Mouse (Mus musculus) myocyte (in vitro differentiated cells): Measurements from ENCODE around the gene Prkcq. TPM values are rescaled to one million over a fixed set of nuclear protein-coding genes. Genes with fewer than 3 reads are reported as not detected.

Experiments used
- H3K27me3 ChIP-seq: one replicate; pipeline ENCODE4 v1.6.1; 2011; ENCODE audit not compliant: control insufficient read depth, insufficient read depth, insufficient read length
- H3K36me3 ChIP-seq: one replicate; pipeline ENCODE4 v1.6.1; 2011; ENCODE audit not compliant: control insufficient read depth, insufficient read depth
- H3K4me2 ChIP-seq: one replicate; pipeline ENCODE4 v1.6.1; 2011; ENCODE audit warnings: low read depth, control low read depth
- H3K4me3 ChIP-seq: one replicate; pipeline ENCODE4 v1.5.1; 2011; ENCODE audit warnings: mild to moderate bottlenecking, control low read depth, moderate library complexity
- H3K79me2 ChIP-seq: one replicate; pipeline ENCODE4 v1.6.1; 2011; ENCODE audit not compliant: control insufficient read depth, insufficient read depth
- H3ac ChIP-seq: one replicate; pipeline ENCODE4 v1.6.1; 2011; ENCODE audit not compliant: control insufficient read depth, insufficient read length
- CEBPB ChIP-seq: IDR thresholded peaks from 2 replicates; pipeline ENCODE4 v1.6.1; 2011; ENCODE audit warnings: mild to moderate bottlenecking, moderate library complexity; ENCODE audit not compliant: poor library complexity, insufficient read depth, severe bottlenecking
- E2F4 ChIP-seq: IDR thresholded peaks from one replicate; pipeline ENCODE4 v1.6.1; 2011; ENCODE audit warnings: mild to moderate bottlenecking, control low read depth, moderate library complexity; ENCODE audit not compliant: insufficient read depth
- MAX ChIP-seq: IDR thresholded peaks from one replicate; pipeline ENCODE4 v1.6.1; 2011; ENCODE audit warnings: low read depth, mild to moderate bottlenecking, control low read depth
- MYOD1 ChIP-seq, 3 experiments: IDR thresholded peaks; one replicate each; pipeline ENCODE4 v1.6.1; 2011; ENCODE audit warnings: control low read depth in 2 of 3, low read depth in 2 of 3, mild to moderate bottlenecking in 2 of 3, moderate library complexity in 1 of 3; ENCODE audit not compliant: insufficient read length in 2 of 3, control insufficient read depth in 1 of 3
- MYOG ChIP-seq, 3 experiments: IDR thresholded peaks; one replicate each; pipeline ENCODE4 v1.6.1; 2011; ENCODE audit warnings: control low read depth in 2 of 3, low read depth in 2 of 3, mild to moderate bottlenecking in 2 of 3; ENCODE audit not compliant: insufficient read length in 2 of 3, control insufficient read depth in 1 of 3, insufficient read depth in 1 of 3
- POLR2A ChIP-seq: IDR thresholded peaks from one replicate; pipeline ENCODE4 v1.6.1; 2011; ENCODE audit warnings: low read depth, mild to moderate bottlenecking, control low read depth, moderate library complexity; ENCODE audit not compliant: insufficient read length
- POLR2AphosphoS2 ChIP-seq: IDR thresholded peaks from one replicate; pipeline ENCODE4 v1.6.1; 2011; ENCODE audit warnings: low read depth, control low read depth; ENCODE audit not compliant: insufficient read length
- REST ChIP-seq: IDR thresholded peaks from one replicate; pipeline ENCODE4 v1.6.1; 2011; ENCODE audit warnings: mild to moderate bottlenecking, control low read depth, moderate library complexity; ENCODE audit not compliant: insufficient read depth, insufficient read length
- SRF ChIP-seq: IDR thresholded peaks from one replicate; pipeline ENCODE4 v1.6.1; 2011; ENCODE audit warnings: low read depth; ENCODE audit not compliant: control insufficient read depth, insufficient read length
- TCF12 ChIP-seq: IDR thresholded peaks from one replicate; pipeline ENCODE4 v1.6.1; 2011; ENCODE audit warnings: mild to moderate bottlenecking, control low read depth; ENCODE audit not compliant: poor library complexity, insufficient read depth, severe bottlenecking
- TCF3 ChIP-seq: IDR thresholded peaks from one replicate; pipeline ENCODE4 v1.6.1; 2011; ENCODE audit warnings: low read depth, control low read depth; ENCODE audit not compliant: insufficient read length
- USF1 ChIP-seq: IDR thresholded peaks from one replicate; pipeline ENCODE4 v1.6.1; 2011; ENCODE audit warnings: low read depth, mild to moderate bottlenecking, control low read depth, moderate library complexity
- polyA plus RNA-seq: library from polyadenylated mRNA; unstranded; fragments of >200 nt; fragmentation: generic; extraction: Trizol; gene quantifications from one replicate; pipeline ENCODE4 v1.2.1, GENCODE M21; 2012; ENCODE audit warnings: missing spikeins

Gene Prkcq
- polyA plus RNA-seq, 1 experiment, result 0.02 TPM

DNA sequence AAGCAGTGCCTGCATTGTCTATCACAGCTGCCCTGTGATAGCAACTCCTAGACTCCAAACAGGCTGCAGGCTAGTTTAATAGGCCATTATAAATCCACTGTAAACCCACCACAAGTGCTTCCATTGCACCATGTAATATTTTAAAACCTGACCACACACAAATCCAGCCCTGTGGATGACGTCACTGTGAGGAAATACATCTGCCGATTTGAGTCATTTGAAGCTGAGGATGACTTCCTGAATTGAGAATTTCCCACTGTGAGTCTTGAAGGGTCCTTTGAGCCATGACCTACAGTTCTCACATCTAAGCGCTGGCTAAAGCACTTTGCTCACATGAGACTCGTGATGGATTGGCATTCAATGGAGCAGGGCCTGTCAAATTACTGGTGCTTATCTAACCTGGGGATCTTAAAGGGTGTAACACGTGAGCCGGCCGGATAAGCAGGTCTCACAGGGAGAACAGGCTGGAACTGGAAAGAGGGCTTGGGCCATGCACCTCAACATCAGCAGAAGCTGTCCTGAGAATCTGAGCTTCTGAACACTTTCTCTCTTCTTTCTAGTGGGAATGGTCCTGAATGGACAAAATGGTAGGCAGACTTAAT is 40.2 kb downstream of the Prkcq start:
- no peaks in the 10 kb centered on the region for H3K27me3 ChIP-seq

GRCm38 (mm10) chr2:11216421-11216820 is 44.5 kb downstream of the Prkcq start:
- TF ChIP-seq POLR2AphosphoS2, result no peak
- no peak overlapping the region for H3K4me2 ChIP-seq

More for the DNA sequence above, 40.2 kb downstream of the Prkcq start:
- no peak overlapping the region for H3K4me3 ChIP-seq
- no peak overlapping the region for H3ac ChIP-seq
- H3K79me2 ChIP-seq, result no peaks in the 10 kb centered on the region
- no peak for TF ChIP-seq SRF
- no peak for TF ChIP-seq MAX
- TF ChIP-seq CEBPB, result no peak
- TF ChIP-seq E2F4, result no peak
- no peak for TF ChIP-seq MYOD1 (IDR thresholded peaks at IDR 0.05; ENCODE audit: control insufficient read depth in 1 of 3, insufficient read length in 2 of 3, low read depth in 2 of 3)
- TF ChIP-seq POLR2AphosphoS2, result no peak
- TF ChIP-seq USF1, result no peak
- no peak for TF ChIP-seq TCF12
- no peak for TF ChIP-seq MYOG (IDR thresholded peaks at IDR 0.05; ENCODE audit: control insufficient read depth in 1 of 3, insufficient read depth in 1 of 3, insufficient read length in 2 of 3, low read depth in 2 of 3)
- no peak for TF ChIP-seq TCF3
- no peak for TF ChIP-seq POLR2A
- no peak for TF ChIP-seq REST
- no peak overlapping the region for H3K4me2 ChIP-seq
- H3K36me3 ChIP-seq, result no peaks in the 10 kb centered on the region

DNA sequence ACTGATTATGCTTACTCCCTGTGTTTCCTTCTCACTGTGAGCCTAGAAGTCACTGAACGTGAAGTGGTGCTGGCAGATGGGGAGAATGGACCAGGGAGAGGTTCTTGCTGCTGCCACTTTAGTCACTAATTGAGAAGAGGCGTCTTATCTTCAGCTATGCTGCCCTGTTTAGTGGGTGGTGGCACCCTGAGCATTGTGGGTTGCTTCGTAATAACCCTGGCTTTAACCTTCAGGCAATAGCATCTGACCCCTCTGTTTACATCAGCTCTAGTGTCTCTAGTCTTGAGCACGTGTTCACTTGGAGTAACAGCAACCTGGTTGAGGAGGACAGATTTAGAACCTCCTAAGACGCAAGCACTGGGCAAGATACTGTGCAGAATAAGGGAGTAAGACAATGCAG is 44.9 kb downstream of the Prkcq start:
- Histone ChIP-seq H3K4me3 (no peak overlapping the region), H3K27me3 (no peaks in the 10 kb centered on the region), H3ac (no peak overlapping the region), H3K4me2 (no peak overlapping the region), H3K79me2 (no peaks in the 10 kb centered on the region), H3K36me3 (no peaks in the 10 kb centered on the region)
- TF ChIP-seq MAX (no peak), SRF (no peak), MYOD1 (IDR thresholded peaks at IDR 0.05; ENCODE audit: control insufficient read depth in 1 of 3, insufficient read length in 2 of 3, low read depth in 2 of 3) (no peak), REST (no peak), TCF12 (no peak), MYOG (IDR thresholded peaks at IDR 0.05; ENCODE audit: control insufficient read depth in 1 of 3, insufficient read depth in 1 of 3, insufficient read length in 2 of 3, low read depth in 2 of 3) (no peak), POLR2AphosphoS2 (no peak), CEBPB (no peak), E2F4 (no peak), USF1 (no peak), TCF3 (no peak), POLR2A (no peak)

More at GRCm38 (mm10) chr2:11216421-11216820, 44.5 kb downstream of the Prkcq start:
- no peaks in the 10 kb centered on the region for H3K27me3 ChIP-seq
- no peaks in the 10 kb centered on the region for H3K79me2 ChIP-seq
- no peak overlapping the region for H3K4me3 ChIP-seq
- no peak overlapping the region for H3ac ChIP-seq
- no peaks in the 10 kb centered on the region for H3K36me3 ChIP-seq

GRCm38 (mm10) chr2:11218122-11218521 is 46.2 kb downstream of the Prkcq start:
- Histone ChIP-seq H3K27me3 (no peaks in the 10 kb centered on the region), H3K36me3 (no peaks in the 10 kb centered on the region), H3ac (no peak overlapping the region), H3K4me2 (no peak overlapping the region), H3K4me3 (no peak overlapping the region), H3K79me2 (no peaks in the 10 kb centered on the region)
- TF ChIP-seq POLR2AphosphoS2 (no peak), MYOD1 (IDR thresholded peaks at IDR 0.05; ENCODE audit: control insufficient read depth in 1 of 3, insufficient read length in 2 of 3, low read depth in 2 of 3) (no peak), CEBPB (no peak), REST (no peak), SRF (no peak), TCF3 (no peak), USF1 (no peak), E2F4 (no peak), MAX (no peak), TCF12 (no peak), MYOG (IDR thresholded peaks at IDR 0.05; ENCODE audit: control insufficient read depth in 1 of 3, insufficient read depth in 1 of 3, insufficient read length in 2 of 3, low read depth in 2 of 3) (no peak), POLR2A (no peak)

GRCm38 (mm10) chr2:11219262-11219661 is 47.4 kb downstream of the Prkcq start:
- Histone ChIP-seq H3K79me2 (no peaks in the 10 kb centered on the region), H3ac (no peak overlapping the region), H3K36me3 (no peaks in the 10 kb centered on the region), H3K27me3 (no peaks in the 10 kb centered on the region), H3K4me3 (no peak overlapping the region), H3K4me2 (no peak overlapping the region)
- no peak for TF ChIP-seq SRF
- no peak for TF ChIP-seq USF1
- TF ChIP-seq POLR2AphosphoS2, result no peak
- no peak for TF ChIP-seq TCF3
- no peak for TF ChIP-seq MYOD1 (IDR thresholded peaks at IDR 0.05; ENCODE audit: control insufficient read depth in 1 of 3, insufficient read length in 2 of 3, low read depth in 2 of 3)
- TF ChIP-seq CEBPB, result no peak
- TF ChIP-seq MAX, result no peak
- no peak for TF ChIP-seq E2F4
- no peak for TF ChIP-seq POLR2A
- TF ChIP-seq TCF12, result no peak
- TF ChIP-seq MYOG (IDR thresholded peaks at IDR 0.05; ENCODE audit: control insufficient read depth in 1 of 3, insufficient read depth in 1 of 3, insufficient read length in 2 of 3, low read depth in 2 of 3), result no peak
